Mouse (Mus musculus): Measurements from ENCODE around the gene Rph3al. TPM values are rescaled to one million over a fixed set of nuclear protein-coding genes. Genes with fewer than 3 reads are reported as not detected.
A peak's percentile ranks its signal among the peaks of the same experiment; 100 is the strongest.

Rph3al gene
- total RNA-seq, 1 experiment from 2014 or later = 4.6 TPM

DNA sequence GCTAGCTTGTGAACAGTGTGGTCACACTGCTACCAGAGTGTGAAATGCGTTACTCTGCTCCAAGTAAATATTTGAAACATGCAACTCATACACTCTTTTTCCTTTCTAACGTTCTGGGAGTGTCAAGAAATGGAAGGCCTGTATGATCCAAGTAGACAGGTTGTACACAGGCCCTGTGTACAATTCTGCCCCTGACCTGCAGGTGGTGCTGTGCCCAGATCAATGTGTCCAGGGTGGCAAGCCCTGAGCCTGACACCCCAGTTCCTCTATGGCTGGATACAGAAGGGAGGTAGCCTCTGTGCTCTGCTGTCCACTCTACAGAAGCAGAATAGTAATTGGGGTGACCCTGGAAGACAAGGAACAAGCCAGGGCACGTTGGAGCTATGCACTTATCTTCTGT is 24.3 kb downstream of the Rph3al start:
- ATAC-seq (replicated peaks; ENCODE audit: insufficient number of reproducible peaks, low FRiP score, low TSS enrichment, poor library complexity, severe bottlenecking) = peak; percentile 66

DNA sequence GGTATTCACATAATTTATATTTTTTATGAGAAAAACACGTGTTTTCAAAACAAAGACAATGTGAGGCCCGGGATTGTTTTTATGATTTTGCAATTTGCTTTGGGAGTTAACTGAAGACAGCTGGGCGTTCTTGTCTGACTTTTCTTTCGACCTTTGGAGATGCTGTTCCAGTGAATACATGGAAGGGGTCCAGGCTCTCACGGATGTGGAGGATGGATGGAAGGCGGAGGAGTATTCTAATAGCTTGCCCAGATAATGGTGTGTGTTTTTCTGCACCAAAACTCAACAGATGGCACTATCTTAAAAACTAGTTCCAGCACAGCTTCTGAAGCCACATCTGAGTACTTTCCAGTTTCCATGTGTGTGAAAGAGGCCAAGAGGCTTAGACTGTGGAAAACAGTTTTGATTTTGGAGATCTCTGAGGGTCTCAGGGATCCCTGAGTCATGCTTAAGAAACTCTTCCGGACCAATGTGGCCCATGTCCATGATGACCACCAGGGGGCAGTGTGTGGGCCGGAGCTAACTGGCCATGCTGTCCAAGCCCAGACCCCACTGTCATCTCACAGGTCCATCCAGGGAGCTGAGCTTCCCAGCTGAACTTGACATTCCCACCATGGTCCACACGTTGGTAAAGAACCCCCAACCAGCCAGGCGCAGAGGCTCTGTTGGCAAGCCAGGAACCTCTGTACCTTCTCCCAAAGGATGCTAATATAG is 25.1 kb downstream of the Rph3al start:
- ATAC-seq (replicated peaks; ENCODE audit: insufficient number of reproducible peaks, low FRiP score, low TSS enrichment, poor library complexity, severe bottlenecking) = peak; percentile 73

DNA sequence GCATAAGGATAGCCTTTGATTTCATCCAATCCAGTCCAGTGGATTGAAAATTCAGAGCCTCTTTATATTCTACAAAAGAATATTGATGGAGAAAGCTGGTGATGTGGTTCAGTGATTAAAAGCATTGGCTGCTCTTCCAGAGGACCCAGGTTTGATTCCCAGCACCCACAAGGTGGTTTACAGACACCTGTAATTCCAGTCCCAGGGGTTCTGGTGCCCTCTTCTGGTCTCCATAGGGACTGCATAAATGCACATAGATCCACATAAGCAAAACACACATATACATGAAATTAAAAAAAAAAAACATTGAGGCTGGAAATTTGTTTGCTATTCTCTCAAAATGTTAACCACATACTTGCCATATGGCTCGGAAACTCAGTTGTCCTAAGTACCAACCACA is 26.3 kb downstream of the Rph3al start:
- ATAC-seq (replicated peaks; ENCODE audit: insufficient number of reproducible peaks, low FRiP score, low TSS enrichment, poor library complexity, severe bottlenecking) = no peak

DNA sequence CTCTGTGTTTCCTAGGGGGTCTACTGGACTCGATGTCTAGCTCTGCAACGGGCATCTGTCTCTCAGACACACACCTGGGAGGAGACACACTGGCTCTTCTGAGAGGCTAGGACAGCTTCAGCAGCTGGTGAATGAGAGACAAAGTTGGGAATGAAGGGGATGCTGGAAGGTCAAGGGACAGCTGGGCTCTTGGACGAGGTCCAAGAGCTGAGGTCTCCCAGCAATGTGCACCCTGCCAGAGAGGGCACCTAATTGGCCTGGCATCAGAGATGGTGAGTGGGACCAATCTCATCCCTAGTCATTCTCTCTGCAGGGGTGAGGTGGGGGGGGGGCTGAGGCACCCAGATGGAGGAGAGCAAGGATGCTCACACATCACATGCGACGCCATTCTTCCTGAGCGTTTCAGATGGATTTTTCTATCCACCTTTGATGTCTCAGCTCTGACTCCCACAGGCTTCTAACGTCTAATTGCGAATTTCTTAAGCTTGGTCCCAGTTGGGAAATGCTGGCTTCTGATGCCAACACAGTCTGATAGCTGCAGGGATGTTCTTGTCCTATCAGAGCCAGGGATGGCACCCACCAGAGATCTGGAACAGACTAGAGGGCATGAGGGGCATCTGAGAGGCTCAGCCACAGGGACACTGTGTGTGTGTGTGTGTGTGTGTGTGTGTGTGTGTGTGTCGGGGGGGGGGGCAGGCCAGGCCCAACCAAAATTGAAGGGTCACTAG is 28.4 kb downstream of the Rph3al start:
- ATAC-seq (replicated peaks; ENCODE audit: insufficient number of reproducible peaks, low FRiP score, low TSS enrichment, poor library complexity, severe bottlenecking) = no peak

DNA sequence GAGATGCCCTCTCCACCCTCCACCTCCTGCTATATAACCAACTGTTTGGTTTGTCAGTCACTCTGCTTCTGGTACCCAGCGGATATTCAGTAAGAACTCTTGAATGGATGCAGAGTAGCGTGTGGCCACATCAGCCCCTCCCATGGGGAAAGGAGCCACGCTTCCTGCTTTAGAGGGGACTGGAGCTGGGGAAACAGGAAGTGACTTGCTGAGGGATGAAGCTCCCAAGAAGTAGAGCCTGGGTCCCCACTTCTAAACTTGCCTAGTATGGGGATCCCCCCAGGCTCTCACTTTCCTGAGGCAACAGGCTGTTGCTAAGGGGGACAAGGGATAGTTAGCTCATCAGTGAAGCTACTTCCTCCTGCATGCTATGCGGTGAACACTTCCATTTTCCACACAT is 30.8 kb downstream of the Rph3al start:
- ATAC-seq (replicated peaks; ENCODE audit: insufficient number of reproducible peaks, low FRiP score, low TSS enrichment, poor library complexity, severe bottlenecking) = no peak

DNA sequence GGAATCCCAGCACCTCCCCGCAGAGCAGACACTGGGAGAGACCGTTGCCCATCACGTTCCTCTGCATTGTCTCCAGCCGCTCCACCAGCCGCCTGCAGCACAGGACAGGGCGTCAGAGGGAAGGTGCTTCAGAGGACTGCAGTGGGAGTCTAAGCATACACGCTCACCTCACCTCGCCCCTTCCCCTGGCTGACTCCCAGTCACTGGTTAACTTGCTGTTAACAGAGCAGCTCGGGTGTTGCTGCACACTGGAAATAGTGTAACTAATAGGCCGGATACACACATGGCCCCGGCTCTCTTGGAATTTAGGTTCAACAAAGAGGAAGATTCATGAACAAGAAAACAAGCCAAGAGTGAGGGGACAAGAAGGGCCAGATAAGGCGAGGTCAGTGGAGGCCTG is 31.7 kb downstream of the Rph3al start:
- ATAC-seq (replicated peaks; ENCODE audit: insufficient number of reproducible peaks, low FRiP score, low TSS enrichment, poor library complexity, severe bottlenecking) = no peak

DNA sequence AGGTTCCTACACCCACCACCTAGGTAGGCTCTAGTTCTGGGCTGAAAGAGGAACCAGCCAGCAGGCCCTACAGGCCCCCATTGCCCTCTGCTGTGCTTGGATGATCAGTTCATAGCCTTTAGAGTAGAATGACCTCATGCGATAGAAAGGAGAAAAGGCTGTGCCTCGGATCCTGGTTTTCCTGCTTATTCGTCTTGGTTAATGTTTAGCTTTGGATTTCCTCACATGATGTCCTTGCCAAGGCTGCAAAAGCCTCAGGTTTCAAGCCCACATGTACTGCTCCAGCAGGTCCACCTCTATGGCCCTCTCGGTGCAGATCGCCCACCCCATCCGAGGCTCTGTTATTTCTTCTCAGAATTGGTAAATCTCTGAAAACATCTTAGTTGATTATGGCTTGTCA is 33.2 kb downstream of the Rph3al start:
- ATAC-seq (replicated peaks; ENCODE audit: insufficient number of reproducible peaks, low FRiP score, low TSS enrichment, poor library complexity, severe bottlenecking) = no peak

DNA sequence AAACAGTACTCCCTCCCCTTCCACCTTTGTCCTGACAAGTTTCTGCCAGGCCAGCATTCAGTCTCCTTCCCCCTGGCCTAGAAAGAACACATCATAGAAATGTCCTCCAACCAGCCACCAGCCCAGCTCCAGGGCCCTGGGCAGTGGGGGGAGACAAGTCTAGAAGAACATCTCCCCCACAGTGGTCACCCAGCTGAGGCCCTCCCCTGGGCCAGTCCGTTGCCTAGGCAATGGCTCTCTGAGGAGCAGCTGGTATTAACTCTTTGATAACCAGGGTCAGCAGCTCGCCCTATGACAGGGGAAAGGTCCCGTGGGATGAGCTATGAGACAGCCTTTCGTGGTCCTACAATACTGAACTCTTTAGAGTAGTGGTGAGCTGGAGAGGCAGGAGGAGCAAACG is 33.7 kb downstream of the Rph3al start:
- ATAC-seq (replicated peaks; ENCODE audit: insufficient number of reproducible peaks, low FRiP score, low TSS enrichment, poor library complexity, severe bottlenecking) = no peak

DNA sequence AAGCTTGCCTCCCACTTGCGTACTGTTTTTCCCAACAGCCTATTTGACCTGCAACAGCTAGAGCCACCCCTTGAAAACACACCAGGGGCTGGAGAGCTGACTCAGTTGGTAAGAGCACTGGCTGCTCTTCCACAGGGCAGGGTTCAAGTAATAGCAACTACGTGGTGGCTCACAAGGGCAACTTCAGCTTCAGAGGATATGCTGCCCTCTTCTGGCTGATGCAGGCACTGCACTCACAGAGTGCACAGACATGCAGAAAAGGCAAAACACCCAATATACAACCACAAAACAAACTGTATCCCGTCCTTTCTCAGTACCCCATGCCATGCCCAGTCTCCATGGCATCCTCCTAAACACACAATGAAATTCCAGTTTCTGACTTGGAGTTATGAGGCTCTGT is 34.7 kb downstream of the Rph3al start:
- peak; percentile 41; the same call in 1 of the 2 replicates for ATAC-seq (replicated peaks; ENCODE audit: insufficient number of reproducible peaks, low FRiP score, low TSS enrichment, poor library complexity, severe bottlenecking)

DNA sequence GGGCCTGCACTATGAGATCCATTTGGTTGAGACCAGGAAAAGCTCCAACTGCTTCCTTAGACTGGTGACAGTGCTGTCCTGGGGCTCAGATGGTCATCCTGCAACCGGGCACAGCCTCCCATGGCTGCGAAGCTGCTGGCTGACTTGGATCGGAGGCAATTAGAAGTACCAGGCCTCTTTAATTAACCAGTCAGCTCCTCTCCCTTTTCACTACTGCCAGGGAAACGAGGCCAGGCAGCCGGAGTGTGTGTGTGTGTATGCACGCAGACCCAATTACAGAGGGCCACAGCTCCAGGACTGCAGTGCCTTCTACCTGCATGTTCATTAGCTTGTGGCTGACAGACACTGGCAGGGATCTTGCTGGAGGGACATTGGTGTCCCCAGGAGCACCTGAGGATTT is 36.9 kb downstream of the Rph3al start:
- no peak for ATAC-seq (replicated peaks; ENCODE audit: insufficient number of reproducible peaks, low FRiP score, low TSS enrichment, poor library complexity, severe bottlenecking)

DNA sequence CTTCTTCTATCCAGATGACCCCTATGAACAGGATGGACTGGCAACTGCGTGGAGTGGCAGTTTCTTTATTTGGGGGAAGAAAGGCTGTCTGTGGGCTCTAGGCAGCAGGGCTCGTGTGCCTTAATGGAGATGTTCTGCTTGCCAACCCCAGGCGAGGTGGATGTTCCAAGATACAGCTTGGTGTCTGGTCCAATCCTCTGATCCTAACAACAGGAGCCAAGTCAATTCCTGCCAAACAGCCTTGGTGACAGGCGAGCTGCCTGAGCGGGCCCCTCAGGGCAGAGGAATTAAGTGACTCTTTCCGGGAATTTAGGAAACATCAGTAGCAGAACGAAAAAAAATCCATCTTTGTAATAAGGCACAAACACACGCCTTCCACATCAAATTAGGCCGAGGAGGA is 38.6 kb downstream of the Rph3al start:
- ATAC-seq (replicated peaks; ENCODE audit: insufficient number of reproducible peaks, low FRiP score, low TSS enrichment, poor library complexity, severe bottlenecking) = no peak

DNA sequence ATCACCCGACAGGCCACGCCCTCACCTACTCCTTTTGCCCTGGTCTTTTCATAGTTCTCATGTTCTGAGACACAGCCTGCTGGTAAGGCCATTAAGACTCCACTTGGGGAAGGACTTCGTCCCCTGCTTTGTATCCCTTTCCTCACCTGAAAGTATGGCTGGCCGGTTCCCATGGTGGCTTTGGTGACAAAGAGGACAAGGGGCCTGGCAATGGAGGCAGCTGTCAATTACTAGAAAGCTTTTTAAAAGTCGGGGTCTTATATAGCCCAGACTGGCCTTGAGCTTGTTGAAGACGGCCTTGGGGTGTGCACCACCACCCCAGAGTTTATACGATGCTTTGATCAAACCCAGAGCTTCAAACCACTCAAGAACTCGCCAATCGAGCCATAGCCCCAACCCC is 39.7 kb downstream of the Rph3al start:
- ATAC-seq (replicated peaks; ENCODE audit: insufficient number of reproducible peaks, low FRiP score, low TSS enrichment, poor library complexity, severe bottlenecking) = no peak

DNA sequence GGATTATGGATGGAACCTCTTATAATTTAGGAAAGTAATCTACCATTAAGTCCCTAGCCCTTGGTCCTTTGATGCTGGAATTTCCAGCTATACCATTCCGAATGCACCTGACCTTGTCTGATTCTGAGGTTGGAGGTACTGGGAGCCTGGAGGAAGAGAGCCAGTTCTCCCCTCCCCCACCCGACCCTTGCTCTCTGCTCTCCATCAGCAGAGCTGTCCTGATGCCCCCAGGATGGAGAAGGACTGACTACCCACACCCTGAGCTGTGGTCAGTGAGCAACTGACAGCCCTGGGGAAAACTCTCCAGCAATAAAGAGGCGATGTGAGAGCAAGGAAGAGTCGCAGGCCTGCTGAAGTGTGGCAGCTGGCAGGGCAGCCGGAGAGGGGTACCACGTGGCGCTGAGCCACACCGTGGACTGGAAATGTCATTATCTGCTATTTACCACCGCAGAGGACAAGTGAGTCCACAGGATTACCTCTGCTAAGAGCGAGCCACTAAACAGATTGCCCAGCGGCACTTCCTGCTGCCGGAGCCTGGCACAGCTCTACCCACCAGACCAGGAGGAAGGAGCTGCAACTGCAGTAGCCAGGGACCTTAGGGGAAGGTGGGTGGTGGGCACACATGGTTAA is 43.3 kb downstream of the Rph3al start:
- ATAC-seq (replicated peaks; ENCODE audit: insufficient number of reproducible peaks, low FRiP score, low TSS enrichment, poor library complexity, severe bottlenecking) = no peak

DNA sequence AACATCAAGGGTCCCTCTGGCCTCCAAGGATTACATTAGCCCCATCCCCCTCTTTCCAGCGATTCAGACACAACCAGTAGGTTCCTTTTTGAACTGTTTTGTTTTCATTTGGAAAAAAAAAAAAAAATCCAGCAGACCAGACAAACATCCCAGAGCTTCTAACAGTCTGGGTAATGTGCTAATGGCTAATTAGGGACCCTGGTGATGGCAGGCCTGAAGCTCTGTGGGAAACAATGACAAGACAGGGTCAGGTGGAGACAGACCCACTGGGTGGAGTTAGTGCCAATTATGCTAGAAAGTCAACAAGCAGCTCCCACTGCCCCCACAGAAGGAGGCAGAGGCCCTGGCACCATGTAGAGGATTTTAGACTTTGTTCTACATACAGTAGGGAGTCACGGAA is 44.3 kb downstream of the Rph3al start:
- no peak for ATAC-seq (replicated peaks; ENCODE audit: insufficient number of reproducible peaks, low FRiP score, low TSS enrichment, poor library complexity, severe bottlenecking)

DNA sequence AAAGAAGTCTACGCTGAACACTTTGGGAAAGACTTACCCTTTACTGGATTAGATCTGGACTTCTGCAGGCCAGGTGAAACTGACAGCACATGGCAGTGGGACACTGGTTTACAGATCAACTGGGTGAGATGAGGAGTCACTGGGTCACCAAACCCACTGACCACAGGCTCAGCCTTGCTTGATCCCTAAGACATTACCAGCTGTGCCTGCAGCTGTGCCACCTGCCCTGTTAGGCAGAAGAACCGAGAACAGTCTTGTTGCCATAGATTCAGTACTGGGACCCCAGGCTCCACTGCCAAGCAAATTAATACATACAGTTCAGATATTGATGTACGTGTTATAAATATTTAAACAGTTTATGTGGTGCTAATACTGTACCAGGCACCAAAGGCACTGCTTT is 50.9 kb downstream of the Rph3al start:
- no peak for ATAC-seq (replicated peaks; ENCODE audit: insufficient number of reproducible peaks, low FRiP score, low TSS enrichment, poor library complexity, severe bottlenecking)

DNA sequence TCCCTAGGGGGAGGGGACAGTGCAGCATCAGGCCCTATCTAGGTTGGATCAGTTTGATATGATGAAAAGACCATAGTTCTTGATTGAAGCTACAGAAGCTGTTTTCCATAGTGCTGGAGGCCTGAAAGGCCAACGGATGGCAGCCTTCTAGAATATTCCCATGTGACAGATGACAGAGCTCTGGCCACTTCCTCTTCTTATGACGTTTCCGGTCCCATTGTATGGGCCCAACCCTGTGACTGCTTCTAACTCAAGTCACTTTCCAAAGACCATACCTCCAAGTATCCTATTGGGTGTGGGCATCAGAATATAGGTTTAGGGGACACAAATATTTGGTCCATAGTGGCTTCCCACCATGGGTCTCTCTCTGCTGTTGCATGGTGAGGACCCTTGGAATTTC is 57.0 kb downstream of the Rph3al start:
- 0 out of 2 replicates have a peak, but pooled peaks have one; percentile 48 for ATAC-seq (replicated peaks; ENCODE audit: insufficient number of reproducible peaks, low FRiP score, low TSS enrichment, poor library complexity, severe bottlenecking)

DNA sequence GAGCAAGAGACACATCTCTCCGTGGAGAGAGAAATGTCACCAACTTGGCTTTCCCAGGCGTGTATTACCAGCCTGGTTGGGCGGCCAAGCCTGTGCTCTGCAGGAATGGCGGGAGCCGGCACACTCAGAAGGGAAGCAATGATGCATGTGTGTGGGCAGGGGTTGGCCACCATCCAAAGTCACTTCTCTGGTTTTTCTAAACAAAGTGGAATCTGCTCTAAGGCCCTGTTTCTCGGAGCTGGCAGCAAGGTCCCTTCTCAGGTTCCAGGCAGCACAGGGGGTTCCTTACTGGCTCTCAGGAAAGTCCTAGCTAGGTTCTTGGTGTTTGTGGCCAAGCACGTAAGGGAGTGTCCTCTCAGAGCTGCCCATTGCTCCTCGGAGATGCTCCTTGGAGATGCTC is 58.2 kb downstream of the Rph3al start:
- ATAC-seq (replicated peaks; ENCODE audit: insufficient number of reproducible peaks, low FRiP score, low TSS enrichment, poor library complexity, severe bottlenecking) = no peak

DNA sequence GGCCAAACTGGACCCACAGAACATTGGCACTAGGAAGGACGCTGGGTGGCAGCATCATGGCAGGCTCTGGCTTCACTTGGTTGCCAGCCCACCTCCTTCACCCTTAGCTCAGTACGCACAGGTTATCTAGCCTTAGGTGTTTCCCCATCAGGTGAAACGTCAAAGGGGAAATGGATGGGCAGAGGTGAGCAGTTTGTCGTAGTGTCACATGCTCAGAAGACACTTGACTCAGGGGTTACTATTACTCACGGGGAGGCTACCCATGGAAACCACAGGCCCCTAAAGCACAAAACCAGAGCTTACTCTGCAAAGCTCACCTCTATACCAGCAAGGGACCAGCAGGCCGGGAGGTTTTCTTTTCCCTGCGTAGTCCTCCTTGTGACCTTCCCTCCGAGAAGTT is 59.8 kb downstream of the Rph3al start:
- no peak for ATAC-seq (replicated peaks; ENCODE audit: insufficient number of reproducible peaks, low FRiP score, low TSS enrichment, poor library complexity, severe bottlenecking)

DNA sequence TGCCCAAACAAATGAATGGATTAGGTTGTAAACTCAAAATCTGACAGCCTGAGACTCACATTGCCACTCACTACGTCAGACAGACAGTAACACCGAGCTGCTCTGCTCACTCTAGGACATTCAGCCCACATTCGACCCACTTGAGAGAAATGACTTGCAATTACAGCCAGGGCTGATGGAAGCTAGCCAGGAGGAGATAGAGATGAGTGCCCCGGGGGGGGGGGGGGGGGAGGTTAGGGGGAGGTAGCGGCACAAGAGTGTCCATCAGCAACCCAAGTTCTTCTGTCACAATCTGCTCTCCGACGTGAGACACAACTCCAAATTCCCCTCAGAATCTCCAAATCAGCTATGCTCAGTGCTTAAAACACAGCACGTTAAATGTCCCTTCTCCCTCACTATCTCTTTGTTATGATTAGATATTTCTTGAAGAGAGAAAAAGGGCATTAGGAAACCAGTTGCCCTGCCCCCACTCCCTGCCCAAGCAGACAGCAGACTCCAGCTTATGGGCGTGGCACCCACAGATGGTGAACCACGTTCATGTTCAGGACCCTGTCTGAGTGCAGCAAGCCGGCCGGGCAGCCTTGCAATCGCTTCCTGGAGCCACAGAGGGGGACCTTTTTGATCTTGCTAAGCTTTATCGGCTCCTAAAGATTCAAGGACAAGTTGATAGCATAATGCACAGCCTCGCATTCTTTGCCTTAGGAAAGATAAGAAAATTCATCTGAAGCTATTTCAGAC is 62.0 kb downstream of the Rph3al start:
- no peak for ATAC-seq (replicated peaks; ENCODE audit: insufficient number of reproducible peaks, low FRiP score, low TSS enrichment, poor library complexity, severe bottlenecking)

Measured in monocyte, adult 5-6 weeks (primary cell).